Mouse (Mus musculus) CH12.LX (cell line): ENCODE measurements around the gene Lmna. TPM values are rescaled to one million over a fixed set of nuclear protein-coding genes. Genes with fewer than 3 reads are reported as not detected.

Experiments
- DNase-seq: peaks from one replicate; pipeline ENCODE4 v3.0.0-alpha.2; 2013; ENCODE audit errors: extremely low read depth
- H3K27ac ChIP-seq: 2 replicates; pipeline ENCODE4 v1.5.1; 2012; ENCODE audit warnings: low read depth, mild to moderate bottlenecking, control low read depth, moderate library complexity; ENCODE audit not compliant: insufficient read depth
- H3K27me3 ChIP-seq: replicated peaks from 2 replicates; pipeline ENCODE3; 2012; ENCODE audit warnings: inconsistent platforms
- H3K36me3 ChIP-seq, 2 experiments: replicated peaks in 1 of 2; 2 replicates each; pipeline versions ENCODE3 to v1.6.1; 2012; ENCODE audit warnings: inconsistent platforms in 1 of 2, low read length in 1 of 2, mild to moderate bottlenecking in 1 of 2, mixed read lengths in 1 of 2, moderate library complexity in 1 of 2; ENCODE audit not compliant: control insufficient read depth in 1 of 2, insufficient read depth in 1 of 2
- H3K4me1 ChIP-seq, 2 experiments: 2 replicates each; pipeline ENCODE4 v1.6.1; 2012; ENCODE audit warnings: inconsistent platforms in 1 of 2, moderate library complexity in 1 of 2; ENCODE audit not compliant: insufficient read depth in 2 of 2, control insufficient read depth in 1 of 2
- H3K4me2 ChIP-seq: 2 replicates; pipeline ENCODE4 v1.6.1; 2012; ENCODE audit warnings: low read depth, mild to moderate bottlenecking, control low read depth; ENCODE audit not compliant: poor library complexity, insufficient read depth, severe bottlenecking
- H3K4me3 ChIP-seq, 3 experiments: fragments of 150-350 bp in 1 of 3; sonication (generic) in 1 of 3; replicated peaks in 1 of 3; 2 replicates each; pipeline versions ENCODE3 to v1.5.1; 2011 to 2012; ENCODE audit warnings: low read depth in 2 of 3, low read length in 2 of 3, mild to moderate bottlenecking in 2 of 3, moderate library complexity in 2 of 3, control low read depth in 1 of 3, improper control_type of control experiment in 1 of 3, inconsistent platforms in 1 of 3, mixed read lengths in 1 of 3; ENCODE audit not compliant: poor library complexity in 1 of 3
- H3K79me2 ChIP-seq: replicated peaks from 2 replicates; pipeline ENCODE4 v1.6.1; 2012; ENCODE audit warnings: mild to moderate bottlenecking, moderate library complexity; ENCODE audit not compliant: control insufficient read depth, poor library complexity, insufficient read depth, severe bottlenecking; ENCODE audit errors: extremely low read depth
- H3K9ac ChIP-seq: 2 replicates; pipeline ENCODE4 v1.6.1; 2012; ENCODE audit warnings: low read depth, mild to moderate bottlenecking, control low read depth, moderate library complexity; ENCODE audit not compliant: insufficient read depth
- H3K9me3 ChIP-seq: replicated peaks from 2 replicates; pipeline ENCODE3; 2012; ENCODE audit warnings: low read length, inconsistent platforms, mixed read lengths
- CHD1 ChIP-seq: IDR thresholded peaks from 2 replicates; pipeline ENCODE4 v1.6.1; 2012; ENCODE audit warnings: low read depth, low read length, improper control_type of control experiment, inconsistent platforms
- CHD2 ChIP-seq: IDR thresholded peaks from 2 replicates; pipeline ENCODE4 v1.6.1; 2011; ENCODE audit warnings: low read length, improper control_type of control experiment
- CTCF ChIP-seq, 2 experiments: IDR thresholded peaks in 1 of 2; conservative IDR thresholded peaks in 1 of 2; 2 replicates each; pipeline ENCODE4 v1.5.1; 2011 to 2012; ENCODE audit warnings: low read depth in 2 of 2, low read length in 2 of 2, improper control_type of control experiment in 1 of 2, inconsistent platforms in 1 of 2, mild to moderate bottlenecking in 1 of 2, moderate library complexity in 1 of 2
- ELF1 ChIP-seq: IDR thresholded peaks from 2 replicates; pipeline ENCODE4 v1.6.1; 2014; ENCODE audit warnings: low read depth, mild to moderate bottlenecking, inconsistent platforms, low read length, improper control_type of control experiment
- ETS1 ChIP-seq: conservative IDR thresholded peaks from 2 replicates; pipeline ENCODE4 v1.6.1; 2012; ENCODE audit warnings: low read depth, mild to moderate bottlenecking, inconsistent platforms, low read length, improper control_type of control experiment, moderate library complexity
- HCFC1 ChIP-seq: IDR thresholded peaks from 2 replicates; pipeline ENCODE4 v1.6.1; 2012; ENCODE audit warnings: low read depth, mild to moderate bottlenecking, inconsistent platforms, low read length, improper control_type of control experiment
- IRF4 ChIP-seq: IDR thresholded peaks from 2 replicates; pipeline ENCODE4 v1.6.1; 2014; ENCODE audit warnings: low read depth, mild to moderate bottlenecking, inconsistent platforms, low read length, improper control_type of control experiment
- JUN ChIP-seq: IDR thresholded peaks from 2 replicates; pipeline ENCODE4 v1.6.1; 2011; ENCODE audit warnings: low read depth, mild to moderate bottlenecking, low read length, improper control_type of control experiment, moderate library complexity; ENCODE audit not compliant: insufficient read depth
- JUND ChIP-seq: conservative IDR thresholded peaks from 2 replicates; pipeline ENCODE4 v1.6.1; 2011; ENCODE audit warnings: low read depth, low read length, improper control_type of control experiment
- KAT2A ChIP-seq: IDR thresholded peaks from 2 replicates; pipeline ENCODE4 v1.6.1; 2012; ENCODE audit warnings: low read length, improper control_type of control experiment, inconsistent platforms; ENCODE audit not compliant: insufficient replicate concordance
- MAX ChIP-seq: IDR thresholded peaks from 2 replicates; pipeline ENCODE4 v1.6.1; 2011; ENCODE audit warnings: low read length, improper control_type of control experiment
- MAZ ChIP-seq: IDR thresholded peaks from 2 replicates; pipeline ENCODE4 v1.6.1; 2012; ENCODE audit warnings: low read depth, mild to moderate bottlenecking, inconsistent platforms, low read length, improper control_type of control experiment, moderate library complexity
- MEF2A ChIP-seq: IDR thresholded peaks from 2 replicates; pipeline ENCODE4 v1.6.1; 2014; ENCODE audit warnings: low read depth, mild to moderate bottlenecking, inconsistent platforms, low read length, improper control_type of control experiment, borderline replicate concordance
- MXI1 ChIP-seq: IDR thresholded peaks from 2 replicates; pipeline ENCODE4 v1.6.1; 2011; ENCODE audit warnings: mild to moderate bottlenecking, low read depth, low read length, improper control_type of control experiment
- NRF1 ChIP-seq: IDR thresholded peaks from 2 replicates; pipeline ENCODE4 v1.6.1; 2014; ENCODE audit warnings: low read depth, mild to moderate bottlenecking, inconsistent platforms, low read length, improper control_type of control experiment, moderate library complexity
- POLR2A ChIP-seq: IDR thresholded peaks from 2 replicates; pipeline ENCODE4 v1.6.1; 2011; ENCODE audit warnings: low read depth, mild to moderate bottlenecking, improper control_type of control experiment, low read length
- POLR2AphosphoS2 ChIP-seq: IDR thresholded peaks from 2 replicates; pipeline ENCODE4 v1.6.1; 2011; ENCODE audit warnings: low read depth, low read length, improper control_type of control experiment
- RCOR1 ChIP-seq: conservative IDR thresholded peaks from 2 replicates; pipeline ENCODE4 v1.6.1; 2012; ENCODE audit warnings: low read depth, mild to moderate bottlenecking, inconsistent platforms, low read length, improper control_type of control experiment
- SMC3 ChIP-seq: IDR thresholded peaks from 2 replicates; pipeline ENCODE4 v1.6.1; 2011; ENCODE audit warnings: low read depth, low read length, improper control_type of control experiment
- TBP ChIP-seq: conservative IDR thresholded peaks from 2 replicates; pipeline ENCODE4 v1.6.1; 2011; ENCODE audit warnings: low read depth, low read length, improper control_type of control experiment
- UBTF ChIP-seq: IDR thresholded peaks from 2 replicates; pipeline ENCODE4 v1.6.1; 2012; ENCODE audit warnings: low read depth, mild to moderate bottlenecking, inconsistent platforms, low read length, improper control_type of control experiment, moderate library complexity
- USF1 ChIP-seq: IDR thresholded peaks from 2 replicates; pipeline ENCODE4 v1.6.1; 2014; ENCODE audit warnings: low read depth, mild to moderate bottlenecking, inconsistent platforms, low read length, improper control_type of control experiment
- USF2 ChIP-seq: conservative IDR thresholded peaks from 2 replicates; pipeline ENCODE4 v1.6.1; 2011; ENCODE audit warnings: low read depth, low read length, improper control_type of control experiment
- ZC3H11A ChIP-seq: IDR thresholded peaks from 2 replicates; pipeline ENCODE4 v1.6.1; 2012; ENCODE audit warnings: low read depth, mild to moderate bottlenecking, inconsistent platforms, low read length, improper control_type of control experiment
- ZKSCAN1 ChIP-seq: IDR thresholded peaks from 2 replicates; pipeline ENCODE4 v1.6.1; 2012; ENCODE audit warnings: low read depth, inconsistent platforms, low read length, improper control_type of control experiment, borderline replicate concordance
- ZMIZ1 ChIP-seq: IDR thresholded peaks from 2 replicates; pipeline ENCODE4 v1.6.1; 2012; ENCODE audit warnings: low read depth, mild to moderate bottlenecking, inconsistent platforms, low read length, improper control_type of control experiment
- dilution Hi-C: fragments of 300-500 bp; cut with MboI; formaldehyde crosslinking; loops from 2 replicates; pipeline ENCODE4 v1.14.3; 2020; ENCODE audit warnings: low sequenced_read_pairs; ENCODE audit not compliant: extremely low pct_unique_long_range_greater_than_20kb, extremely low pct_ligation_motif_present
- in situ Hi-C: fragments of 300-500 bp; cut with MboI; formaldehyde crosslinking; loops from 3 replicates; pipeline ENCODE4 v1.14.3; 2019; ENCODE audit warnings: low sequenced_read_pairs, low pct_ligation_motif_present, low pct_unique_long_range_greater_than_20kb, mixed read lengths
- polyA plus RNA-seq: library from polyadenylated mRNA; unstranded; fragments of >175 nt; gene quantifications from 2 replicates; pipeline ENCODE4 v1.2.1, GENCODE M21; 2012; ENCODE audit warnings: low read depth; ENCODE audit not compliant: insufficient read length
- total RNA-seq, 2 experiments: library from RNA; depleted of rRNA; stranded (reverse); fragments of 300-350 nt in 1 of 2; fragments of >200 nt in 1 of 2; gene quantifications; 2 replicates each; pipeline ENCODE4 v1.2.3; 2012 to 2014

Lmna gene
- total and polyA plus RNA-seq, 3 experiments, result 16.1 to 67.7 (median 17.2) TPM

DNA sequence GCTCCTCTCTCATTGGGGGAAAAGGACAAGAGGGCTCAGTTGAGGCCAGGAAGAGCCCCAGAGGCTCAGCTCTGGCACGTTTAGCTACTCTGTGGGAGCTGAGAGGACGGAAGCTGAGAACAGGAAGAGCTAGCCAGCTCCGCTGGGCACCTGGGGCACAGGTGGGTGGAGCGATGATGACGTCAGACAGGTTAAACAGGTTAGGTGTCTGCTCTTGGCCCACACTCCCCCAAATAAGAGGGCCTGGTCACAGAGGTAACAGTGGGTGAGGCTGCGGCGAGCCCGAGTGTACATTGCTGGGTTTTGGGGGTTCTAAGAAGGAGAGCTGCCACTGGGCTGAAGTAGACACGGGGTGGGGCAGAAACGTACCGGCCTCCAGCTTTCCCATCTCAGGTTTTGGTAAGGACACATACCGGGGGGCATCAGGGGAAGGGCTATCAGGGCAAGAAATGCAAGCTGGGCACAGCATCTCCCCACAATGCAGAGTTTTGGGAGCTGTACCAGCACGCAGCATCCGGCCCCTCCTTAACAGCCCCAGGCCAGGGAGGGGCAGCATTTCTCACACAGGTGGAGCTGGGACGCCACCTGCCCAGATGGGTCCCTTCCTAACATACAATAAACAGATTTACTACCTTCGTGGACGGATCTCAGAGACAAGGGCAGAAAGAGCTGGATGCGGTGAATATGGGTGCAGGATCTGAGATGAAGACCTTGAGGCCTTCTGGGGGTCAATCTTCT is 38.6 kb upstream of the Lmna start, which contains the start of gene Rab25:
TSS of gene Rab25 (minus strand) at position 121 of the 738 bp plus-strand sequence.
- DNase-seq, result no peak
- no peaks in the 10 kb centered on the region for H3K79me2 ChIP-seq
- H3K27ac ChIP-seq, result no peak within 1 kb of the TSS
- no peak within 1 kb of the TSS for H3K4me3 ChIP-seq
- TF ChIP-seq NRF1 (no peak), CHD2 (no peak), ZC3H11A (no peak), MXI1 (no peak), UBTF (no peak), ZKSCAN1 (no peak), POLR2A (no peak), HCFC1 (no peak), KAT2A (no peak), USF2 (no peak), MAX (no peak), MEF2A (no peak), JUND (no peak), ZMIZ1 (no peak), ETS1 (no peak)
- H3K9me3 ChIP-seq, result no peaks in the 10 kb centered on the region
- peaks cover 13 to 40% of the 10 kb centered on the region in 2 experiments for H3K4me1 ChIP-seq
- H3K36me3 ChIP-seq, result peaks cover 3 to 28% of the 10 kb centered on the region in 2 experiments
- no peak within 1 kb of the TSS for H3K9ac ChIP-seq
- H3K27me3 ChIP-seq, result no peaks in the 10 kb centered on the region
- no peak within 1 kb of the TSS for H3K4me2 ChIP-seq
- dilution Hi-C loops, result no loop called here
- in situ Hi-C loops, result loop anchor here (5.0 kb wide), 1 partner anchor 49 kb away; no protein-coding TSS in a partner anchor

- no peaks in the 10 kb centered on the region for H3K27me3 ChIP-seq
- H3K9ac ChIP-seq, result no peak overlapping the region
- H3K79me2 ChIP-seq, result no peaks in the 10 kb centered on the region
- in situ Hi-C loops (loop anchor here (5.0 kb wide), 1 partner anchor 50 kb away; no protein-coding TSS in a partner anchor), dilution Hi-C loops (no loop called here)
- H3K9me3 ChIP-seq, result no peaks in the 10 kb centered on the region
- no peak overlapping the region for H3K27ac ChIP-seq
- no peak overlapping the region for H3K4me2 ChIP-seq
- TF ChIP-seq CHD1 (no peak), TBP (no peak), MAZ (no peak), JUN (no peak), USF1 (no peak), SMC3 (no peak), USF2 (no peak), IRF4 (no peak), ELF1 (no peak), KAT2A (no peak), POLR2AphosphoS2 (no peak), CHD2 (no peak), MAX (no peak), CTCF (conservative IDR thresholded peaks at IDR 0.05 in 1 of 2, IDR thresholded peaks at IDR 0.05 in 1 of 2; ENCODE audit: low read depth in 2 of 2, low read length in 2 of 2) (no peak), RCOR1 (no peak), UBTF (no peak), NRF1 (no peak)
- H3K36me3 ChIP-seq, result peaks cover 3 to 30% of the 10 kb centered on the region in 2 experiments
- no peak overlapping the region for H3K4me3 ChIP-seq
- H3K4me1 ChIP-seq, result peaks cover 13 to 41% of the 10 kb centered on the region in 2 experiments
- no peak for DNase-seq
Measured at GRCm38 (mm10) chr3:88546674-88547418, 37.1 kb upstream of the Lmna start.
